Mouse (Mus musculus): ENCODE measurements around the gene Gbp8. TPM values are rescaled to one million over a fixed set of nuclear protein-coding genes. Genes with fewer than 3 reads are reported as not detected.

The Gbp8 gene
- total RNA-seq (2023), result 1 to 10 TPM; 1.4 to 1.8 TPM

DNA sequence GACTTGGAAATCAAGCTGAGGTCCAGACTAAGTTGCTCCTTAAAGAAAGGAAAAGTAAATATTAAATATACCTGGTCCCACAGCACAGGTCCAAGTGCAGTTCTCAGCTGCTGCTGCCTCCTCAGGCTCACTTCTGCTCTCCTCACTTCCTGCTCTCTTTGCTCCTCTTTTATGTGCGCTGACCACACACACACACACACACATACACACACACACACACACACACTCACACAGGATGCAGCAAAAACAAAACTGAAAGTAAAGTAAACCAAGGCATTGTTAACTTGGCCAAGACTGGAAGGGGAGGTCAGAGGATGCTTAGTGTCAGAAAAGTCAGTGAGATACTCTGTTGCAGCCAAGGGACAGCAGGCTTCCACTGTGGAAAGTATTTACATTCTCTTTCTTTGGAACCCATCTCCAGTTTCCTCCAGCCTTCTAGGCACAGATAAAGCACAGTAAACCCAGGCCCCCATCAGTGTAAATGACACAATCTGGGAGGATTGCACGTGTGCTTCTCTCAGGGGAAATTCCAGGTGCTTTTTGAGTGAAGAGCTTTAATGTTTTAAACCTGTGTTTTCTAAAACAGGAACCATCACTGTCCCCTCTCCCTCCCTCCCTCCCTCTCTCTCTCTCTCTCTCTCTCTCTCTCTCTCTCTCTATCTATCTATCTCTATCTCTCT lies at the start of gene Gbp8, which contains the start of the genes Gbp9 and Gbp4:
Gbp8 (minus strand) TSS at position 132 of the 680 bp plus-strand sequence.
Gbp9 (minus strand) TSS at position 131 of the 680 bp plus-strand sequence.
Gbp4 (minus strand) TSS at position 178 of the 680 bp plus-strand sequence.

DNA sequence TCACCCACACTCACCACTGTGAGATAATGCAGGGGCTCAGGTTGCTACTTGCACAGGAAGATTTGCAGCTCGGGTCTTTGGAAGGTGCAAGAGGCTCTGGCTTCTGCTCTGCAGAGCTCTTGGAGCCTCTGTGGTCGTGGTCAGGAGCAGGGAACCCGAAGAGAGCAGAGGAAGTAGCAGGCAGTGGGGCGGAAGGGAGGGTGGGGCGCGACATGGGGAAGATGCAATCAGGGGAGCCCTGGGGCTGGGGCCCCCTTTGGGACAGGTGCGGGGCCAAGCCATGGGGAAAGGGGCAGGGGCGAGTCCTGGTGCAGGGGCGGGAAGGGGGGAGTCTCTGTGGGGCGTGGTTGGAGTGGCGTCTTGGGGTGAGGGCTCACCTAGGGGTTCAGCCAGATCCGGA lies 156.8 kb downstream of the Gbp8 start, which contains the start of gene Abcg3:
Abcg3 (minus strand) TSS at position 184 of the 400 bp plus-strand sequence.

Other genes with a start within 250 kb of the Gbp8 start
- 1 to 10 TPM; 1.7 to 2.0 TPM for gene Abcg3, start 156.8 kb downstream of the Gbp8 start, total RNA-seq (2023)
- 1 to 10 TPM; 7.5 to 8.5 TPM for gene Gbp9, start within 50 bp of the Gbp8 start, total RNA-seq (2023)
- 1 to 10 TPM; 2.8 to 3.0 TPM for gene Gbp4, start within 50 bp of the Gbp8 start, total RNA-seq (2023)
- not detected for gene Gbp10, start 100.0 kb upstream of the Gbp8 start, total RNA-seq (2023)
- not detected for gene Gm43302, start 154.2 kb upstream of the Gbp8 start, total RNA-seq (2023)
- gene Gbp6, start 154.2 kb upstream of the Gbp8 start, total RNA-seq (2023), result under 1 TPM; 0.22 TPM

All from neutrophil, adult 59 days (primary cell).